Mouse (Mus musculus) heart, postnatal 10 days (tissue): Measurements from ENCODE around the gene Itpripl2. TPM values are rescaled to one million over a fixed set of nuclear protein-coding genes. Genes with fewer than 3 reads are reported as not detected.

Experiments used
- DNase-seq, 2 experiments: peaks; one replicate each; pipeline ENCODE4 v3.0.0; 2021
- intact Hi-C: fragments of 180-260 bp; cut with DNase I; formaldehyde crosslinking; loops from one replicate; pipeline ENCODE4 v1.15.1; 2025
- total RNA-seq, 2 experiments: library from RNA; stranded (reverse); gene quantifications; 2 replicates each; pipeline ENCODE4 v1.2.3; 2021

Itpripl2 gene
- total RNA-seq, 2 experiments from 2014 or later, result 48.3 to 49.2 TPM

DNA sequence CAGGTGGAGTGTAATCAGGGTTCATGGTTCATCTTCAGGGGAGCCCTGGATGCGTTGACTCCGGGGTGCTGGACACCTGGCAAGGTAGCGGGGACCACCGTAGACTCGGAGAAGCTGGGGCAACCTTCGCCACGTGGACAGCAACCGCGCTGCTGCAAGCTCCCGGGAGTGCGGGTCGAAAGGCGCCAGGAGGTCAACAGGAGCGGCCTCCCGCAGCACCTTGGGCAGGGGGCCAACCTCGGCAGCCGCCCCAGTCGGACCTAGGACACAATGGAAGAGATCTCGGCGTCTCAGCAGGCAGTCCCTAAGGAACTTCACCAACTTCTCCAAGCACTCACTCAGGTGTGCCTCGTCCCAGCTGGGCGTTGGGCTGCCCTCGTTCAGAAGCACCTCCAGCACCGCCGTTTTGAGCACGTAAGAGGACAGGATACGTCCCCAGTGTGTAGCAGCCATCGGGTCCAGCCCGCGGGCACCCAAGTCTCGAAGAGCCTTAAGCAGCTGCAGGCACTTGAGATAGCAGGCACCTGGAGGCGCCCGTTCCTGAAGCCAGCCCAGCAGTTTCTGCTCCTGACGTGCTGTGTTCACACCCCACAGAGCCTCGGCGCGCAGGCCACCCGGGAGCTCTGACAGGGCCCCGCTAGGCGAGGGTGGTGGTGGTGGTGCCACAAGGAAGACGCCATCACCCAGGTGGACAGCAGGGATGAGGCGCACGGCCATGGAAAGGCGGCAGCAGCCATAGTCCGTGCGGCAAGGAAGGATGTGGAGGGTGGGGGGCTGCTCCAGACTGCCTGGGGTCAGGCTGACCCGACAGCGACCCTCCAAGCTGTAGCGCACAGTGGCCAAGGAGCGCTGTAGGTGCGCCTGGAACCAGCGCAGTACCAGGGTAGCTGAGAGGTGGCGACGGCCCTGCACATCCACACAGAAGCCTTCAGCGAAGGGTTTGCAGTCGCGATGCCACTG, 1.8 kb downstream of the Itpripl2 start:
- intact Hi-C loops, result loop anchor here (2.0 kb wide), 1 partner anchor 39 kb away; no protein-coding TSS in a partner anchor
- no peak for DNase-seq

DNA sequence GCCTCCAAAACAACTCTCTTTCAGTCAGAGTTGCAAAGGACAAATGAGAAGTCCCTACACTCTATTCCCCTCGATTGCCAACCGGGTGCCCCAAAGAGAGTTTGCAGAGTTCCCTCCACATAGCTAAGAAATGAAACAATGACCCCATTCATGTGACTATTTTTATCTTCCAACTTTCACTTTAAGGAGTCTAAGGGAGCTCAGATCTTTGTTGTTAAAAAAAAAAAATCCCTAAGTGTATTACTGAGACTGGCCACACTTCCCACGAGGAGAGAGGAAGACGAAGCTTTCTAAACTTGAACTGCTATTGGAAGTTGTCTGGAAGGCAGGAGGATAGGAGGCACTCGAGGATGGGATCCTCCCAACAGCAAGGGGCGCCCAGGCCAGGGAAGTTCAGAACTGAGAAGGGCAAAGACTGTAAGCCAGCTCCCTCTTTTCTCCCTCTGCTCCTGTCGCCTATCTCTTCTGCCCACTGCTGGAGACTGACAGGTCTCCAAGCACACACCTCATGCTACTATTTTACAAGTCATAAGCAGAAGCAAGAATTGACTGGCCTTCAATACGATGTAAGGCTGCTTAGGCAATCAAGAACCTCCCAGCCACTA, 3.6 kb downstream of the Itpripl2 start:
- no peak for DNase-seq
- intact Hi-C loops, result no loop called here

DNA sequence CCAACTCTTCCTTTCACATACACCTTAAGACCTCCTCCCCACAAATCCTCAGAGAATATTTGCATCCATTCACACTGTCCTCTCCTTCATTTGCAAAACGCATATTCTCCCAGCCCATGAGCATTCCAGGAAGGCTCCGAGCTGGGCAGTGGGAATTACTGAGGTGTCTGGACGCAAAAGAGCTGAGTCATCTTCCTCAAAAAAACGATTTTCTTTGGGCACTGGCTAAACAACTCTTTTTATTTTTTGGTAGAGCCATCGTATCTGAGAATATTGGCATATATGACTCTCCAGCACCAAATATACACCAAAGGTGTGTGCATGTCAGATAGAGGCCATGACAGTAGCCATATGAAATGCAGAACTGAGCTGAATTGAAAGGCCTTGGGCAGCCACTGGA, 4.9 kb downstream of the Itpripl2 start:
- no peak for DNase-seq
- intact Hi-C loops, result no loop called here

DNA sequence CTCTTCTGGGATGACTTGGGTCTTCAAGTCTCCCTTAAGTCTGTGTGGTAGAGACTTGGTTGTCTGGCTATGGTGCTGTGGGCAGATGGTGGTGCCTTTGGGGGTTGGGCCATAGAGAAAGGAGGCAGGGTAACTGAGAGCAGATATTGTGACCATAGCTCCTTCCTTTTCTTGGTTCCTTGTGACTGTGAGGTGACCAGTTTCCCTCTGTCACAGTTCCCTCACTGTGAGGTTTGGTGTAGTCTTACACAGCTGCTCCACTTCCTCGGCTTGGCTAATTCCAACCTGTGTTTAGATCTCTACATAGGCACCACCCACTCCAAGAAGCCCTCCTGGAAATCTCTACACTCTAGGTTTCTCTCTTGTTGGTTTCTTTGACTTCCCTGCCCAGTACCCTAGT, 7.8 kb downstream of the Itpripl2 start:
- no peak for DNase-seq
- intact Hi-C loops, result no loop called here

DNA sequence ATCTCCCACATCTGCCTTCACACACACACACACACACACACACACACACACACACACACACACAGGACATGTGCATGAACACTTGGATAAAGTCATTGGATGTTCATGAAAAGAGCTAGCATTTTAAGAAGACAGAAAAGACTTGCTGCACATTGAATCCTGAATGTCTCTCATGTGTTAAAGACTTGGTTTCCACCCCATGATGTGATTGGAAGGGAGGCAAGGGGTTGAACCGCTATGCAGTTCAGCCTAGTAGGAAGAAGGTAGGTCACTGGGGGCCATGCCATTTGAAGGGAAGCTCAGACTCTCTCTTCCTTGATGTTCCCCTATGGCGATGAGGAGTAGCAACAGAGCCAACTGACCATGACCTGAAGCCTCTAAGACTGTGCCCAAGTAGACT, 9.8 kb downstream of the Itpripl2 start:
- intact Hi-C loops, result no loop called here
- DNase-seq, result no peak

DNA sequence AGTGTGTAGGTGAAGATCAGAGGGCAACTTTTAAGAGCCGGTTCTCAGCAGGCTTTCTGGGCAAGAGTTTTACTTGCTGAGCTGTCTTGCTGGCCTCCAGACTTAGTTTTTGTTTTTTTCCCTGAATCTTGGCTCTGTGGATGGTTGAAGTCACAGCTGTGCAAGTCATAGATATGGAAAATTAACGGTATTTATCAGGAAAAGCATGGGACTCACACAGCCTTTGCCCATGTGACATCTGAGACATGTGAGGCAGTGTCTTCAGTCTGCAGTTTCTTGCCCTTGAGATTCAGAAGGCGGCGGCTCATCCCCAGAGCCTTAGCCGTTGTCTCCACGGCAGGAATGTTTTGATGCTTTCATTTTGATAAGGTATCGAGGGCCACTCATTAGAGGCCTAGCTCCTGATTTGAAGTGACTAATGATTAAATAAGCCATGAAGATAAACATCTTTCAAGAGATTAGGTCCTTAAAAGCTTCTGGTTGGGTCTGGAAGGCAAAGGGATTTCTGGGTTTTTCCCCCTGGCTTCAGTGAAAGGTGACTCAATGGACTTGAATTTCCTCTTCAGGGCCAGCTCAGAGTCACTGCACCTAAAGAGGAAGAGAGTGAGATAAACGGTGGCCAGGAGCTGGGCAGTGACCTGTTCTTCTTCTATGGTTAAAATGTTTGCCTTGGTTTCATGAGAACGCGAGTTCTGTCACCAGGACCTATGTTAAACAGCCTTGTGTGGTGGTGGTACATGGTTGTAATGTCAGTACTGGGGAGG, 10.5 kb downstream of the Itpripl2 start:
- intact Hi-C loops, result no loop called here
- DNase-seq, result peak; percentile 54 to 56

DNA sequence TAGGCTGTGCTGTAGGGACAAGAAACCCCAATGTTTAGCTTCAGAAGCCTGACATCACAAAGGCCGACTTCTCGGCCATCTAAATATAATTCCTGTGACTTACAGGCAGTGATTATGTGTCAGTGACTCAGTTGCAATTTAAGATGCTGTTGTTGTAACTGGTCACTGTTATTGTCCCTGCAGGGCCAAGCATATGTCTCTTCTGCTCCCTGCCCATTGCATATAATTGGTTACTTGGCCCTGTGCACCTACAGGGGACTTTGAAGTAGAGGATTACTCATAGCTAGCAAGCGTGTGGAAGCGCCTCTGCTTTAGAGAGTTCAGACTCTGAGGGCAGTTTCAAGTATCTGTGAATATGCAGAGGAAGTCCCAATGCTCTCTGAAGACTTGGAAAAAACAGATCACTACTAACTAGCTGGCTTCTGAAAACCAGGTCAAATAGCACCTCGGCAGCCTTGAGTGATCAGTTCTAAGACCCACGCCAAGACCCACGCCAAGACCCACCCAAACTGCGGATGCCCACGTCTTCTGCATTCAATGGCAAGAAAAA, 11.5 kb downstream of the Itpripl2 start:
- intact Hi-C loops, result no loop called here
- no peak for DNase-seq

DNA sequence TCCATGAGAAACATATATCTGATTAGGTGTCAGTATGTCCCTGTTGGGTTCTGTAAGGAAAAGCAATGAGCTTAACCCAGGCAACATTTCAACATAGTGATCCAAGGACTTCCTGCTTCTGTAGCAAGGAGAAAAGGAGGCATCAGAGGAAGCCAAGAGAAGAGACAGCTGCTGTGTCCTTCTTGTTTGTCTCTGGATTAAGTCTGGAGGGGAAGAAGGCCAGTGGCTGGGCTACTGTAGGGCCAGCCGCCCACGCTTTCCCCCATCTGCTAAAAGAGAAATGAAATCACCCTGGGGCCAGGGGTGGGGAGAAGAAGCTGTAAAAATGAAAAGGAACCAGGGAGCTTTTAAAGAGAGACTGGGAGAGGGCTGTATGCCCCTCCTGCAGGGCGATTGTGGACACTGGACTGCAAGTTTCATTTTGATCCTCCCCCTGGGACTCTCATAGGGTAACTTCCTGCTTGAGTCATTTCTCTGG, 12.9 kb downstream of the Itpripl2 start:
- DNase-seq, result peak; percentile 84 to 86
- intact Hi-C loops, result no loop called here

DNA sequence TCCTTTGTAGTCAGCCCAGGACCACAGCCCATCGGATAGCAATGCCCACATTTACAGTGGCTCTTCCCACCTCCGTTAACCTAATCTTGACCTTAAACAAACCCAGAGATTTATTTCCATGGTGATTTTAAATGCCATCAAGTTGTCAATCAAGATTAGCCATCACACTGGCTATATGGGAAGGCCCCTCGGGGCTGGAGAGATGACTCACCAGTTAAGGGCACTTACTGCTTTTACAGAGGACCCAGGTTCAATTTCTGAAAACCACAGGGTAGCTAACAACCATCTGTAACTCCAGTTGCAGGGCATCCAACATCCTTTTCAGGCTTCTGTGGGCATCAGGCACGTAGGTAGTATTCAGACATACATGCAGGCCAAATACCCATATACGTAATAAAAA, 15.3 kb downstream of the Itpripl2 start:
- no peak for DNase-seq
- intact Hi-C loops, result no loop called here

DNA sequence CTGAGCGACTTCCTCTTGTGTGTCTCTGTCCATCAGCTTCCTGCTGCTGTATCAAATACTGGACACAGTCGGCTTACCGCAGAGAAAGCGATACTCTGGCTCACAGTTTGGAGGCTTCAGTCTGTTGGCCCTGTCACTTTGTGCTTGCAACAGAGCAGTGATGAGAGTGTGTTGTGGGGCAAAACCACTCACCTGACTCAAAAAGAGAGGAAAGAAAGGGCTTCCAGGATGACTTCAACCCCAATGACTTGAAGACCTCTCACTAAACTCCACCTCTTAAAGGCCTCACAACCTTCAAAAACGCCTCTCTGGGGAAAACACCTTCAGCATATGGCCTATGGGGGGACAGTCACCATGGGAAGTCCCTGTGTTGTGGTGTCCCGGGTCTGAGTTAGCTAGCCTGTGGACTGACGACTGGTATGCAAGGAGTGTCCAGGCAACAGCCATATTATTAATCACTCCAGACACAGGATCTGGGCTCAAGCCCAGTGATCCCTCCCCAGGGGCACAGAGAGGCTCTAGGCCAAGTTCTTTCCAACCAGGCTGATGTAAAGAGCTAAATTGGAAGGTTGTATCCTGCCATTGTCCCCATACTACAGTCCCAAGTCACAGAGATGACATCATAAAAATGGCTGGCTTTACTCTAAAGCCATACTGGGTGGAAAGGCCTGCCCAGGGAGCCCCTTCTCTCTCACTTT, 16.6 kb downstream of the Itpripl2 start:
- peak; percentile 84 to 87 for DNase-seq
- intact Hi-C loops, result no loop called here

DNA sequence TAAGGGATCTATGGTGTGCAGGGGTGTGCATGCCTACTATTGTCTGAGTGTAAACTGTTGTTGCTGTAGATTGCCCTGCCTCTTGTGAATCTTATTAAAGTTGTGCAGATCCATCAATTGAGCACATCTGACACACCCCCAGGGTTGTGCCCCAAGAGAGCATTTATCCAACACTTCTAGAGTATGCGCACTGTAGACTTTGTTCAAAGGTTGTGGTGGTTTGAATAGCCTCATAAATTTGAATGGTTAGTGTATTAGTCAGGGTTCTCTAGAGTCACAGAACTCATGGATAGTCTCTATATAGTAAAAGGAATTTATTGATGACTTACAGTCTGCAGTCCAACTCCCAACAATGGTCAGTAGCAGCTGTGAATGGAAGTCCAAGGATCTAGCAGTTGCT, 18.9 kb downstream of the Itpripl2 start:
- DNase-seq, result no peak
- intact Hi-C loops, result no loop called here

DNA sequence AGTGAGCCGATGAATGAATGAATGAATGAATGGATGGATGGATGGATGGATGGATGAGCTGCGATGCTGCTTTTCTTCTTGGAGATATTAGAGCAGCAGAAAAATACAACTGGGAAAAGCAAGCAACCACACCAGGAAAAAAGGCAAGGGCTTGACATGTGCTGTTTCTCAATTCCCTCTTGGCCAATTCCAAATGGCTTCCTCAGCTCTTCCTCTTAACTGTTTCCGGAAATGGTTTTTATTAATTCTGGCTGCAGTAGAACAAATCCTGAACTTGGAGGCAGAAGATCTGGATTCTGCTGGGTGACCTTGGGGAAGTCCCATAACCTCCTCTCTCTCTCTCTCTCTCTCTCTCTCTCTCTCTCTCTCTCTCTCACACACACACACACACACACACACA, 23.7 kb downstream of the Itpripl2 start:
- DNase-seq, result no peak
- intact Hi-C loops, result no loop called here

DNA sequence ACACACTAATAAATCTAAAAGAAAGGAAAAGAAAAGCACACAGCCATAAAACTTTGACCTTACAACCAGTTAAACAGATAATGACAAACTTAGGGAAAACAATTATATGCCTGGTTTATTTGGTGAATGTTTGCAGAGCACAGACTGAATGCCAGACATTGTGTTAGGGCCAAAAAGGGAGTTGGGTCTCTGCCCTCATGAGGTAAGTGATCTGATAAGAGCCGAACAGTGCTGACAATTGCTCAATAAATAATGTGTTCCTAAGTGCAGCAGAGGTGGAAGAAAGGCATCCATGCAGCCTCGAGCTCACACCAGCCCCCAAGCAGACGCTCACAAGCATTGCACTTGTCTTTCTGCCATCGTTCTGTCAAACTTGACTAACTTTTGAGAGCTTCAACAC, 27.3 kb downstream of the Itpripl2 start:
- DNase-seq, result no peak

DNA sequence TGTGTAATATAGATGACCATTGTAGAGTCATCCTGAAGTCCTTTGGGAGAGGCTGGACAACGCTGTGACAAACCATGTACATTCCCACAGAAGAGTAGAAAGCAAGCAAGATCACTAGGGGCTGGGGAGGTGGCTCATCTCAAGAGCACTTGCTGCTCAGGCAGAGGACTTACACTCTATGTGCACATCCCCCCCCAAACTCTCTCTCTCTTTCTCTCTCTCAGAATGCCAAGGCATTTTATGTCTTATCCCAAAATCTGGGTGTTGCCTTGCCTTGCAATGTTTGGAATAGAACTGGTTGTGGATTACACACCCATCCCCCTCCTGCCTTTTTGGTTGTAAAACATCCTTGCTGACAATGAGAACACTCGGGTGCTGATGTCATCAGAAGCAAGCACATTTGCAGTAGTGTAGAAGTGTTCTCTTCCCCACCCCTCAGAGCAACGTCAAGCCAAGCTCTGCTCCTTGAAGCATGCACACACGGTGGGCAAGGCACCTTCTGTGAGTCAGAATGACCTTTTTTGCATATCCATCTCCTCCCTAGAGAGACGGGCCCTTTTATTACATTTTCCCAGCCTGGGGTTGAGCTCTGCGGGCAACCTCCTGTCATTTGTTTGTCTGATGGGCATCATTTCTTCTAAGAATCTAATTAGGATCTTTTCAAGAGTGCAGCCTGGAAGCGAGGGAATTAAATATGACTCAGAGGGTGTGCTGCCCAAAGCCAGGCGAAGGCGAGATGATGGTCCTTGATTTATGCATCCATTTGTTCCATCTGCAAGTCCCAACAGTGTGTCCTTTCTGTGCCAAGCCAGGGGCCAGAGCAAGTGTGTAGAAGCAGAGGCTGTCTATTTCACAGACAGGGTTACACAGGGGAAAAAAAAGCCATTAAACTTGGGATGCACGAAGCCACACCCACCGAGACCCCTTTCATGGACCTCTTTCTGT, 28.7 kb downstream of the Itpripl2 start:
- intact Hi-C loops, result no loop called here
- DNase-seq, result no peak

More for the DNA sequence above, 27.3 kb downstream of the Itpripl2 start:
- intact Hi-C loops, result no loop called here

DNA sequence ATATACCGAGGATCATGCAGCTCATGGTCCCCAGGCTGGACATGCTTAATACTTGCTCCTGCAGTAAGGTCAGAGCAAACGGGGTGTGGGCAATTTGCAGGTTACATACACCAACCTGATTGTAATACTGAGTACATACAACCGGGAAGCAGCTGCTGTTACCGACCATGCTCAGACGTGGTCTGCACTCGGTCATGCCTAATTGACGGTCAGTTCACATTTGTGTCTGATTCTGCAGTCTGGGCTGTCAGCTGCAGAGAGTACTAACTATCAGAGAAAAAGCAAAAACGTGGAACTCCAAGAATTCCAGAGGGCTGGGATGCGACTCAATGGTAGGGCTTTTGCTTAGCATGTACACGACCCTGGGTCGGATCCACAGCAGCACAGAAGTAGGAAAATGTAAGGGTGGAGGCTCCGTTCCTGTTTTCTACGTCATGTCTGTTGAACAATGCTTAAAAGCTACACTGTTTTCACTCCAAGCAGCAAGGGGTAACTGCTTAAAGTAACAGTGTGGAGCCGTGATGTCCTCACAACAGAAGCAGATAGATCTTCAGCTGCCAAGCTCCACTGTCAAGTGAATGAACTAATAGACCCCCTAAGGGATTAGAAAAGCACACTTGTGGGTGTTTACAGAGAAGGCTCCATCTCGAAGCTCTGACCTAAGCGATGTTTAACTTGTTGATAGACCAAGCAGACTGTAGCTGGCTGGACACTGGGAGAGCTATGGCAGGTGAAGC, 30.2 kb downstream of the Itpripl2 start:
- intact Hi-C loops, result no loop called here
- no peak for DNase-seq

DNA sequence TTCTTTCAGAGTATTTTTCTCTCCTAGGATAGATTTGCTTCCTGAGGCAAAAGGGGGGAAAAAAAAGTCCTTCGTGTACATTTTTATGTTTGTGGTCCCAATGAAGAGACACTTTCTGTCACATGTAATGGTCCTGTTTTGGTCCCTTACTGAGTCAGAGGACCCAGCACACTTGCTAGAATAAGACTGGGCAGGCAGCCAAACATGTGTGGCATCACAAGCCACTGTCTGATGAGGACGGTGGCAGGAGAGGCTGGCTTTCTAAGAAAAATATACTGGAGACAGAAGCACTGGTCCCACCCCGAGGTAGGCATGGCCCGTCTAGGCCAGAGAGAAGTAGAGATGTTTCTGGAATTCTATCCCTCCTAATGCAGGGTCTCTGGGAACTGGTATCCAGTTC, 38.1 kb downstream of the Itpripl2 start:
- intact Hi-C loops, result no loop called here

DNA sequence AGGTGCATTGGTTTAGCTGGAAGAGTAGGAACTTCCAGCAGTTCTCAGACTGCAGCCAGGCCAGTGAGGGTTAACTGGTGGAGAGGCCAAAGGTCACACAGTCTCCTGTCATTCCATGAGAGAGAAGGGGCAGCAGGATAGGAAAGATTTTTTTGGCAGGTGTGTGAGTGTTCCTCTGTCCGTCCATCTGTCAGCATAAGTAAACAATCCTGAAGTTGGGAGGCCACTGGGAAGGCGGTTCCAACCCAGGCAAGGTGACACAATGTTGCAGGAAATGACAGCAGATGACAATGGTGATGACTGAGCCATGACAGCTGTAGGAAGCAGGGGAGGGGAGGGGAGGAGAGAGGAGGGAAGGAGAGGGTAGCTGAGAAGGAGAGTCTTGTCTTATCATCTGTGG, 38.8 kb downstream of the Itpripl2 start:
- no peak for DNase-seq
- intact Hi-C loops, result no loop called here

More for the DNA sequence above, 38.1 kb downstream of the Itpripl2 start:
- no peak for DNase-seq
